Mouse (Mus musculus): ENCODE results near the gene Ccl3. TPM values are rescaled to one million over a fixed set of nuclear protein-coding genes. Genes with fewer than 3 reads are reported as not detected.

Ccl3 gene
- polyA plus RNA-seq, 1 experiment from 2014 or later, result 0.55 TPM

DNA sequence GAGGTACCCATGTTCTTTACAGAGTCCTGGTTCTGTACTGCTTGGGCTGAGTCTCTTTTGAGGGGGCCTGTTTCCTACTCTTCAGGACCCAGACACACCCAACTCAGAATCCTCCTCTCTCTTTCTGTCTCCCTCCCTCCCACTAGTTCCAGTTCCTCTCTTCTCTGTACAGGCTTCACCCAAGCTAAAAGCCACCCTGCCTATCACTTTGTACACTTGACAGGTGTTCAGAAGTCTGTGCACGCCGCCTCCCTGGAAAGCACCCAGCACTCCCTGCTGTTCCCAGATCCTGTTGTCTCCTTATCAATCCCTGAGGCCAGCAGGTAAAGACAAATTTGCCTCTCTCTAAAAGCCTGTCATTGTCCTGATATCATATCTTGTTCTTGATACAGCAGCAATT lies 38.3 kb downstream of the Ccl3 start:
- ATAC-seq, result no peak

GRCm38 (mm10) chr11:83606396-83606795 lies 42.8 kb downstream of the Ccl3 start:
- H3K27ac ChIP-seq (ENCODE audit: low read depth, low read length), result no peak overlapping the region
- H3K9me3 ChIP-seq (replicated peaks; ENCODE audit: control insufficient read depth, low read length), result no peaks in the 10 kb centered on the region
- no peaks in the 10 kb centered on the region for H3K27me3 ChIP-seq (replicated peaks; ENCODE audit: control insufficient read depth, insufficient read depth, low read length)
- ATAC-seq (no peak), DNase-seq (ENCODE audit: low spot score) (no peak)
- no peak overlapping the region for H3K9ac ChIP-seq (ENCODE audit: low read length)
- H3K4me2 ChIP-seq (ENCODE audit: low read length), result no peak overlapping the region
- WGBS, result 52% methylated on average over 1 of the region's 1 CpGs
- H3K4me3 ChIP-seq (ENCODE audit: low read depth, low read length), result no peak overlapping the region
- H3K36me3 ChIP-seq (ENCODE audit: control insufficient read depth, insufficient read depth, low read length), result no peaks in the 10 kb centered on the region
- H3K4me1 ChIP-seq (ENCODE audit: control insufficient read depth, insufficient read depth, low read length), result no peaks in the 10 kb centered on the region

More for the DNA sequence above, 38.3 kb downstream of the Ccl3 start:
- H3K4me1 ChIP-seq (ENCODE audit: control insufficient read depth, insufficient read depth, low read length), result no peaks in the 10 kb centered on the region
- no peaks in the 10 kb centered on the region for H3K27me3 ChIP-seq (replicated peaks; ENCODE audit: control insufficient read depth, insufficient read depth, low read length)
- H3K36me3 ChIP-seq (ENCODE audit: control insufficient read depth, insufficient read depth, low read length), result no peaks in the 10 kb centered on the region
- no peak overlapping the region for H3K27ac ChIP-seq (ENCODE audit: low read depth, low read length)
- whole genome bisulfite sequencing, result 76% methylated on average over 2 of the region's 2 CpGs
- DNase-seq (ENCODE audit: low spot score), result no peak
- H3K9me3 ChIP-seq (replicated peaks; ENCODE audit: control insufficient read depth, low read length), result no peaks in the 10 kb centered on the region
- no peak overlapping the region for H3K9ac ChIP-seq (ENCODE audit: low read length)
- no peak overlapping the region for H3K4me3 ChIP-seq (ENCODE audit: low read depth, low read length)
- H3K4me2 ChIP-seq (ENCODE audit: low read length), result no peak overlapping the region

GRCm38 (mm10) chr11:83605535-83605934 lies 43.6 kb downstream of the Ccl3 start:
- H3K9ac ChIP-seq (ENCODE audit: low read length), result no peak overlapping the region
- no peak overlapping the region for H3K27ac ChIP-seq (ENCODE audit: low read depth, low read length)
- no peaks in the 10 kb centered on the region for H3K27me3 ChIP-seq (replicated peaks; ENCODE audit: control insufficient read depth, insufficient read depth, low read length)
- ATAC-seq (no peak), DNase-seq (ENCODE audit: low spot score) (no peak)
- H3K9me3 ChIP-seq (replicated peaks; ENCODE audit: control insufficient read depth, low read length), result no peaks in the 10 kb centered on the region
- WGBS, result 97% methylated on average over 3 of the region's 3 CpGs
- H3K36me3 ChIP-seq (ENCODE audit: control insufficient read depth, insufficient read depth, low read length), result no peaks in the 10 kb centered on the region
- no peaks in the 10 kb centered on the region for H3K4me1 ChIP-seq (ENCODE audit: control insufficient read depth, insufficient read depth, low read length)
- no peak overlapping the region for H3K4me3 ChIP-seq (ENCODE audit: low read depth, low read length)
- no peak overlapping the region for H3K4me2 ChIP-seq (ENCODE audit: low read length)

GRCm38 (mm10) chr11:83604698-83605097 lies 44.5 kb downstream of the Ccl3 start:
- H3K9ac ChIP-seq (ENCODE audit: low read length), result no peak overlapping the region
- H3K9me3 ChIP-seq (replicated peaks; ENCODE audit: control insufficient read depth, low read length), result no peaks in the 10 kb centered on the region
- WGBS, result 90% methylated on average over 4 of the region's 4 CpGs
- no peak overlapping the region for H3K27ac ChIP-seq (ENCODE audit: low read depth, low read length)
- no peak for ATAC-seq
- no peak overlapping the region for H3K4me2 ChIP-seq (ENCODE audit: low read length)
- H3K36me3 ChIP-seq (ENCODE audit: control insufficient read depth, insufficient read depth, low read length), result no peaks in the 10 kb centered on the region
- H3K27me3 ChIP-seq (replicated peaks; ENCODE audit: control insufficient read depth, insufficient read depth, low read length), result no peaks in the 10 kb centered on the region
- no peak overlapping the region for H3K4me3 ChIP-seq (ENCODE audit: low read depth, low read length)
- no peaks in the 10 kb centered on the region for H3K4me1 ChIP-seq (ENCODE audit: control insufficient read depth, insufficient read depth, low read length)
- DNase-seq (ENCODE audit: low spot score), result no peak

DNA sequence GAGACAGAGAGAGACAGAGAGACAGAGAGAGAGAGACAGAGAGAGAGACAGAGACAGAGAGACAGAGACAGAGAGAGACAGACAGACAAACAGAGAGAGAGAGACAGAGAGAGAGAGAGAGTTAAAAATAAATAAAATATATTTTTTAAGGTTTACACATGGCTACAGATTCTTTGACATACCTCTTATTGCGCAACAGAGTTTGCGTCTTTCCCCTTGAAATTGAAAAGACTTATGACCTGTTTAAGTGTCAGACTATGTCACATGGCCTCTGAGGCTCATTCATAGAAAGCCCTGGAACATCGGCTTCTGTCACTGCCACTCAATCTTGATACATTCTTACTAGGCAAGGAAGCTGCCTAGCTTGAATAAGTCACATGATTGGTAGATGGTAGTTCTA lies 45.8 kb downstream of the Ccl3 start:
- no peaks in the 10 kb centered on the region for H3K4me1 ChIP-seq (ENCODE audit: control insufficient read depth, insufficient read depth, low read length)
- no peak overlapping the region for H3K27ac ChIP-seq (ENCODE audit: low read depth, low read length)
- no peaks in the 10 kb centered on the region for H3K36me3 ChIP-seq (ENCODE audit: control insufficient read depth, insufficient read depth, low read length)
- no peak overlapping the region for H3K4me2 ChIP-seq (ENCODE audit: low read length)
- no peak overlapping the region for H3K9ac ChIP-seq (ENCODE audit: low read length)
- no peak overlapping the region for H3K4me3 ChIP-seq (ENCODE audit: low read depth, low read length)
- DNase-seq (ENCODE audit: low spot score) (no peak), ATAC-seq (no peak)
- 94% methylated on average over 3 of the region's 3 CpGs for WGBS
- H3K27me3 ChIP-seq (replicated peaks; ENCODE audit: control insufficient read depth, insufficient read depth, low read length), result no peaks in the 10 kb centered on the region
- no peaks in the 10 kb centered on the region for H3K9me3 ChIP-seq (replicated peaks; ENCODE audit: control insufficient read depth, low read length)

- Histone ChIP-seq H3K36me3 (ENCODE audit: control insufficient read depth, insufficient read depth, low read length) (no peaks in the 10 kb centered on the region), H3K4me2 (ENCODE audit: low read length) (no peak overlapping the region), H3K9ac (ENCODE audit: low read length) (no peak overlapping the region), H3K4me3 (ENCODE audit: low read depth, low read length) (no peak overlapping the region), H3K9me3 (replicated peaks; ENCODE audit: control insufficient read depth, low read length) (no peaks in the 10 kb centered on the region), H3K4me1 (ENCODE audit: control insufficient read depth, insufficient read depth, low read length) (no peaks in the 10 kb centered on the region), H3K27me3 (replicated peaks; ENCODE audit: control insufficient read depth, insufficient read depth, low read length) (no peaks in the 10 kb centered on the region), H3K27ac (ENCODE audit: low read depth, low read length) (no peak overlapping the region)
- ATAC-seq (no peak), DNase-seq (ENCODE audit: low spot score) (no peak)
- 89% methylated on average over 2 of the region's 2 CpGs for WGBS
Measured at GRCm38 (mm10) chr11:83600576-83600975, 48.6 kb downstream of the Ccl3 start.

DNA sequence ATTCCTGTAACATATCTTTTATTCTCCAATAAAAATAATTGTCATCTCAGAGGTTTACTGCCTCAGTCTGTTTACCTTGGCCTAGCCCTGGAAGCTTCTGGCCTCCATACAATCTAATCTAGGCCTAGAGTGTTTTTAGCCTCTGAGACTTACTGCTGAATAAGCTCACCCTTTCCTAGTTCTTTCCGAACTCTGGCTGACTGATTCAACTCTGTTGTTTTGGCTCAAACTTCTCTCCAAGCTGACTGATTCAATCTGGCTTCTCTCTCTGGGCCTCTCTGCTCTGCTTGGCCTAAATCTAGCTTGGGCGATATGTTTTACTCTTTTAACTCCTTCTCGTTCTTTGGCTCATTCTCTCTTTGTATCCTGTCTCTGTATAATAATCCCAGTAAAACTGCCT lies 50.2 kb downstream of the Ccl3 start:
- Histone ChIP-seq H3K27me3 (replicated peaks; ENCODE audit: control insufficient read depth, insufficient read depth, low read length) (no peaks in the 10 kb centered on the region), H3K27ac (ENCODE audit: low read depth, low read length) (no peak overlapping the region), H3K4me1 (ENCODE audit: control insufficient read depth, insufficient read depth, low read length) (no peaks in the 10 kb centered on the region), H3K9ac (ENCODE audit: low read length) (no peak overlapping the region), H3K36me3 (ENCODE audit: control insufficient read depth, insufficient read depth, low read length) (no peaks in the 10 kb centered on the region), H3K4me2 (ENCODE audit: low read length) (no peak overlapping the region), H3K4me3 (ENCODE audit: low read depth, low read length) (no peak overlapping the region), H3K9me3 (replicated peaks; ENCODE audit: control insufficient read depth, low read length) (no peaks in the 10 kb centered on the region)
- DNase-seq (ENCODE audit: low spot score) (no peak), ATAC-seq (no peak)
- 94% methylated on average over 3 of the region's 3 CpGs for WGBS

GRCm38 (mm10) chr11:83598207-83598837 lies 50.8 kb downstream of the Ccl3 start:
- Histone ChIP-seq H3K27me3 (replicated peaks; ENCODE audit: control insufficient read depth, insufficient read depth, low read length) (no peaks in the 10 kb centered on the region), H3K9me3 (replicated peaks; ENCODE audit: control insufficient read depth, low read length) (no peaks in the 10 kb centered on the region), H3K4me3 (ENCODE audit: low read depth, low read length) (no peak overlapping the region), H3K36me3 (ENCODE audit: control insufficient read depth, insufficient read depth, low read length) (no peaks in the 10 kb centered on the region), H3K4me1 (ENCODE audit: control insufficient read depth, insufficient read depth, low read length) (no peaks in the 10 kb centered on the region), H3K4me2 (ENCODE audit: low read length) (no peak overlapping the region), H3K27ac (ENCODE audit: low read depth, low read length) (no peak overlapping the region), H3K9ac (ENCODE audit: low read length) (no peak overlapping the region)
- DNase-seq (ENCODE audit: low spot score) (no peak), ATAC-seq (no peak)
- 79% methylated on average over 3 of the region's 3 CpGs for WGBS

All from forebrain, embryonic 14.5 days (tissue).